Mouse (Mus musculus) ES-E14 (cell line): ENCODE data around the gene Fkbp6. TPM values are rescaled to one million over a fixed set of nuclear protein-coding genes. Genes with fewer than 3 reads are reported as not detected.
A peak's percentile ranks its signal among the peaks of the same experiment; 100 is the strongest.

Experiments
- DNase-seq: peaks from one replicate; pipeline ENCODE4 v3.0.0-alpha.2; 2013; ENCODE audit warnings: low read depth, low spot score
- H3K27ac ChIP-seq: 2 replicates; pipeline ENCODE4 v1.5.1; 2012; ENCODE audit warnings: low read depth, mild to moderate bottlenecking, low read length, moderate library complexity, mixed read lengths; ENCODE audit not compliant: poor library complexity, insufficient read depth, severe bottlenecking
- H3K36me3 ChIP-seq: 2 replicates; pipeline ENCODE4 v1.6.1; 2012; ENCODE audit warnings: mild to moderate bottlenecking, low read length, moderate library complexity, mixed read lengths; ENCODE audit not compliant: control insufficient read depth, poor library complexity, insufficient read depth, severe bottlenecking
- H3K4me1 ChIP-seq, 2 experiments: fragments of 150-350 bp in 1 of 2; sonication (generic) in 1 of 2; 2 replicates each; pipeline ENCODE4 v1.6.1; 2012; ENCODE audit warnings: low read length in 2 of 2, mild to moderate bottlenecking in 1 of 2, mixed read lengths in 1 of 2; ENCODE audit not compliant: control insufficient read depth in 2 of 2, insufficient read depth in 2 of 2, poor library complexity in 1 of 2
- H3K4me3 ChIP-seq, 2 experiments: fragments of 150-350 bp in 1 of 2; sonication (generic) in 1 of 2; 2 replicates each; pipeline ENCODE4 v1.5.1; 2012; ENCODE audit warnings: low read length in 2 of 2, low read depth in 1 of 2, mild to moderate bottlenecking in 1 of 2, mixed read lengths in 1 of 2; ENCODE audit not compliant: insufficient read depth in 1 of 2, poor library complexity in 1 of 2, severe bottlenecking in 1 of 2
- H3K9ac ChIP-seq: 2 replicates; pipeline ENCODE4 v1.6.1; 2012; ENCODE audit warnings: low read depth, mild to moderate bottlenecking, low read length, mixed read lengths; ENCODE audit not compliant: poor library complexity, insufficient read depth, severe bottlenecking
- H3K9me3 ChIP-seq: fragments of 150-350 bp; sonication (generic); 2 replicates; pipeline ENCODE4 v1.6.1; 2012; ENCODE audit warnings: low read depth, mild to moderate bottlenecking, low read length; ENCODE audit not compliant: control insufficient read depth, insufficient read depth
- CHD2 ChIP-seq: IDR thresholded peaks from 2 replicates; pipeline ENCODE4 v1.6.1; 2014; ENCODE audit warnings: mild to moderate bottlenecking, low read depth, low read length, inconsistent platforms
- HCFC1 ChIP-seq: IDR thresholded peaks from 2 replicates; pipeline ENCODE4 v1.6.1; 2012; ENCODE audit warnings: low read length, inconsistent platforms, borderline replicate concordance; ENCODE audit not compliant: insufficient read depth
- MAFK ChIP-seq: IDR thresholded peaks from 2 replicates; pipeline ENCODE4 v1.6.1; 2014; ENCODE audit warnings: mild to moderate bottlenecking, low read depth, low read length, inconsistent platforms; ENCODE audit not compliant: insufficient read depth
- ZC3H11A ChIP-seq: IDR thresholded peaks from 2 replicates; pipeline ENCODE4 v1.6.1; 2012; ENCODE audit warnings: low read depth, mild to moderate bottlenecking, inconsistent platforms, low read length, borderline replicate concordance
- ZNF384 ChIP-seq: IDR thresholded peaks from 2 replicates; pipeline ENCODE4 v1.6.1; 2012; ENCODE audit warnings: low read depth, low read length, inconsistent platforms
- in situ Hi-C, 2 experiments: fragments of 600-800 bp; cut with MboI; formaldehyde crosslinking; loops; one replicate each; pipeline ENCODE4 v1.15.1; 2025; ENCODE audit warnings: low sequenced_read_pairs in 2 of 2, inconsistent platforms in 1 of 2; ENCODE audit not compliant: unreplicated experiment in 2 of 2
- total RNA-seq: library from RNA; depleted of rRNA; stranded (reverse); fragments of 300-350 nt; gene quantifications from 2 replicates; pipeline ENCODE4 v1.2.3, GENCODE M21; 2012

The Fkbp6 gene
- total RNA-seq, 1 experiment: 20.1 TPM

GRCm38 (mm10) chr5:135346430-135346829, 3.4 kb downstream of the Fkbp6 start:
- no peak overlapping the region for H3K4me3 ChIP-seq
- in situ Hi-C loops: no loop called here
- H3K9me3 ChIP-seq: no peaks in the 10 kb centered on the region
- no peak overlapping the region for H3K27ac ChIP-seq
- H3K36me3 ChIP-seq: no peaks in the 10 kb centered on the region
- H3K4me1 ChIP-seq: no peaks in the 10 kb centered on the region
- H3K9ac ChIP-seq: no peak overlapping the region
- no peak for TF ChIP-seq ZNF384
- TF ChIP-seq MAFK: no peak
- TF ChIP-seq HCFC1: no peak
- no peak for TF ChIP-seq CHD2
- no peak for TF ChIP-seq ZC3H11A
- no peak for DNase-seq

GRCm38 (mm10) chr5:135345989-135346388, 3.9 kb downstream of the Fkbp6 start:
- Histone ChIP-seq H3K27ac (no peak overlapping the region), H3K4me1 (no peaks in the 10 kb centered on the region), H3K4me3 (no peak overlapping the region), H3K36me3 (no peaks in the 10 kb centered on the region), H3K9ac (no peak overlapping the region), H3K9me3 (no peaks in the 10 kb centered on the region)
- in situ Hi-C loops: no loop called here
- no peak for DNase-seq
- no peak for TF ChIP-seq ZC3H11A
- no peak for TF ChIP-seq CHD2
- TF ChIP-seq ZNF384: no peak
- TF ChIP-seq HCFC1: no peak
- TF ChIP-seq MAFK: peak; percentile 46; the same call in 1 of the 2 replicates

- in situ Hi-C loops: no loop called here
- TF ChIP-seq ZC3H11A (no peak), MAFK (no peak), ZNF384 (no peak), CHD2 (no peak), HCFC1 (no peak)
- Histone ChIP-seq H3K27ac (no peak overlapping the region), H3K9me3 (no peaks in the 10 kb centered on the region), H3K36me3 (no peaks in the 10 kb centered on the region), H3K9ac (no peak overlapping the region), H3K4me3 (no peak overlapping the region), H3K4me1 (no peaks in the 10 kb centered on the region)
- DNase-seq: no peak
Measured at GRCm38 (mm10) chr5:135337575-135337974, 12.3 kb downstream of the Fkbp6 start.

GRCm38 (mm10) chr5:135331161-135331560, 18.7 kb downstream of the Fkbp6 start:
- Histone ChIP-seq H3K36me3 (no peaks in the 10 kb centered on the region), H3K4me3 (no peak overlapping the region), H3K9me3 (no peaks in the 10 kb centered on the region), H3K4me1 (no peaks in the 10 kb centered on the region), H3K9ac (no peak overlapping the region), H3K27ac (no peak overlapping the region)
- in situ Hi-C loops: no loop called here
- DNase-seq: no peak
- no peak for TF ChIP-seq ZNF384
- no peak for TF ChIP-seq ZC3H11A
- TF ChIP-seq CHD2: no peak
- no peak for TF ChIP-seq HCFC1
- no peak for TF ChIP-seq MAFK

GRCm38 (mm10) chr5:135330201-135330600, 19.6 kb downstream of the Fkbp6 start:
- no peak for DNase-seq
- no peak overlapping the region for H3K27ac ChIP-seq
- no peaks in the 10 kb centered on the region for H3K4me1 ChIP-seq
- no peak overlapping the region for H3K4me3 ChIP-seq
- in situ Hi-C loops: no loop called here
- no peaks in the 10 kb centered on the region for H3K36me3 ChIP-seq
- H3K9me3 ChIP-seq: no peaks in the 10 kb centered on the region
- no peak overlapping the region for H3K9ac ChIP-seq
- TF ChIP-seq ZNF384 (no peak), CHD2 (no peak), MAFK (no peak), HCFC1 (no peak), ZC3H11A (no peak)
